Mouse (Mus musculus) CH12F3 (cell line): ENCODE data around the gene Atf7ip.

Source experiments
- in situ Hi-C: fragments of 300-500 bp; cut with MboI; formaldehyde crosslinking; loops from 2 replicates; pipeline ENCODE4 v1.14.3; 2020; ENCODE audit warnings: low sequenced_read_pairs

The Atf7ip gene

GRCm38 (mm10) chr6:136520361-136520760 lies 14.4 kb downstream of the Atf7ip start:
- in situ Hi-C loops = no loop called here

DNA sequence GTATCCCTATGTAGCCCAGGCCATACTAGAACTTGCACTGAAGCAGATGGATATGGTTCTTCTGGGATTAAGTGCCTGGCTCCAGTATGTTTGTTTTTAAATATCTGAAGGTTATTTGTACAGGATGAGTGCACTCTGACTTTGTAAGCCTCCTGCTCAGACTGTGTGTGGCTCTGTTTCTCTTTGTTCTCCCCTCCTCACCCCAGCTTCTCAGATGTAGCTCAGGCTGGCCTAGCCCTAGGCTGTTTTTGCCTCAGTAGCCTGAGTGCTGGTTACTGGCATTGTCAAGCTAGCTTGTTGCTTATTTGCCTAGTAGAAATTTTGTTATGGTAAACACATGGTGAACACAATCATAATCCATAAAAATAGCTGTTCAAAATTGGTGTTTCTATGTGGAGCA lies 15.7 kb downstream of the Atf7ip start:
- in situ Hi-C loops = no loop called here

GRCm38 (mm10) chr6:136522658-136523057 lies 16.7 kb downstream of the Atf7ip start:
- in situ Hi-C loops = no loop called here

DNA sequence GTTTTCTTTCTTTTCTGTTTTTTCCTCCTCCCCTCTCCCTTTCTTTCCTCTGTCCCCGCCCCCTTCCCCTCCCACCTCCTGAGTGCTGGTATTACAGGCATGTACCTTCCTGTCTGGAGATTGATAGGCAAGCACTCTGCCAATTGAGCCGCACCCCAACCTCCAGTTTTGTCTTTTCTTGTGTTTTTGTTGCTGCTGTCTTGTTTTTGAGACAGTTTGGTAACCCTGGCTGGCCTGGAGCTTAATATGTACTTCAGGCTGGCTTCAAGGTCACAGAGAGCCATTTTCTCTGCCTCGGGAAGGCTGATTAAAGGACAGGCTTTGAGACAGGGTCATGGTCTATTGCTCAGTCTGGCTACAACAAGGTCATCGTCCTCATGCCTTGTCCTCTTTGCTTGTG lies 18.8 kb downstream of the Atf7ip start:
- in situ Hi-C loops = no loop called here

DNA sequence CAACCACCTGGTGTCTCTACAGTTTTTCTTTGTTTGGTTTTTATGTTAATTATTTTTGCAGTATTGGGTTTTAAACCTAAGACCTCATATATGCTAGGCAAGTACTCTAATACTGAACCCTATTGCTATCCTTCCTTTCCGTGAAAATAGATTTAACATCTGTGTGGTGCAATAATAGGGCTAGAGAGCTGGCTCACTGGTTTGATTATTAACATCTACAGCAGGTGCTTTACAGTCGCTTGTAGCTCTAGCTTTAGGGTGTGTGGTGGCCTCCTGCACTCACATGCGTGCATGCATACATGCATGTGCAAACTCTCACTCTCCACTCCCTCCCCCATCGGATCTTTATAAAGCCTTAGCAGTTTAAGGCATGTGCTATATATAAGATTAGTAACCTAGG lies 19.6 kb downstream of the Atf7ip start:
- in situ Hi-C loops = no loop called here

- in situ Hi-C loops = no loop called here
Observed at GRCm38 (mm10) chr6:136529156-136529555, 23.2 kb downstream of the Atf7ip start.

GRCm38 (mm10) chr6:136531792-136532230 lies 25.8 kb downstream of the Atf7ip start:
- in situ Hi-C loops = loop anchor here (10.0 kb wide), 1 partner anchor 67 kb away; no protein-coding TSS in a partner anchor

- in situ Hi-C loops = loop anchor here (10.0 kb wide), 1 partner anchor 68 kb away; no protein-coding TSS in a partner anchor
Observed at GRCm38 (mm10) chr6:136532535-136533291, 26.7 kb downstream of the Atf7ip start.

DNA sequence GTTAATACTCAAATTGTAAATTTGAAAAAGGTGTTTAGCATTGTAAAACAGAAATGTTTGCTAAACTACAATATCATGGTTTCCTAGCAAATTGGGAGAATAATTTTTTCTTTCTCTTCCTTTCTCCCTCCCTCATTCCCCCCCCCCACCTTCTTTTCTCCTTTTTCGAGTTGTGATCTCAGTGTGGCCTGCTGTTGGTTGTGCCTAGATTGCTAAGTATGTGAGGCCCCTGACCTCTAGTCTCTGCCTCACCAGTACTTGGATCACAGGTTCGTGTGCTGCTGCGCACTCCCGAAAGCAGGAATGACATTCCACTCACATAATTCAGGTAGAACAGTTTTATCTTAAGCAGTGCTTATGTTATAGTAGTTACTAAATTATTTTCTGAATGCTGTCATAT lies 27.8 kb downstream of the Atf7ip start:
- in situ Hi-C loops = loop anchor here (10.0 kb wide), 1 partner anchor 69 kb away; no protein-coding TSS in a partner anchor

DNA sequence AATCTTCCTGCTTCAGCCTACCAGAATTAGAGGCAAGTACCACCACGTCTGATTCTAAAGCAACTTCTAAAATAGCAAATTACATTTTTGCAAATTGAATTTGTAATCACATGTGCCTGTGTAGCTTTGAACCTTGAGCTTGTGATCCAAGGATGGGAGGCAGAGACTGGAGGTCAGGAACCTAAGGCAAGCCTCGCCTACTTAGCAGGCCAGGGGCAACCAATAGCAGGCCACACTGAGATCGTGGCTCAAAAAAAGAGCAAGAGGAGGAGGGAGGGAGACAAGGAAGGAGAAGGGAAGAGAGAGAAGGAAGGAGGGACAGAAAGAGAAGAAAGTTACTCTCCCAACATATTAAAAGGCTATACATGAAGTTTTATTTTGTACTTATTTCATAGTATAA lies 28.5 kb downstream of the Atf7ip start:
- in situ Hi-C loops = loop anchor here (10.0 kb wide), 1 partner anchor 70 kb away; no protein-coding TSS in a partner anchor

DNA sequence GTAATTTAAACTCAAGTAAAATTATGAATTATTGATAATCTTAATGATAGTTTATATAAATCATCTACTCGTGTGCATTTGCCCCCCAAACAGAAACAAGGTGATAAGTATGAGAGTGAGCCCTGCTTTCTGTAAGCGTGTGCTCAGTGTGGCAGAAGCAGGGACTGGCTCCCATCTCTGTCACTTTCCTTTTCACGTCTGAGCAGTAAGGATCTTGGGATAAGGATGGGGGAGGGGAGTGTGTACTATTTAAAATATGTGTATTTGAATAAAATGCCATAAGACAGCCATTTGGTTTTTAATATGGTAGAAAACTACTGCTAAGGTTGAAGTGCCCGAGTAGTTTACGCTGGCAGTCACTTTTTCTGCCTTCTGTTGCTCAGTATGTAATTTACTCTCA lies 29.2 kb downstream of the Atf7ip start:
- in situ Hi-C loops = loop anchor here (10.0 kb wide), 1 partner anchor 70 kb away; no protein-coding TSS in a partner anchor

- in situ Hi-C loops = loop anchor here (10.0 kb wide), 1 partner anchor 71 kb away; no protein-coding TSS in a partner anchor
Observed at GRCm38 (mm10) chr6:136536121-136536520, 30.2 kb downstream of the Atf7ip start.

GRCm38 (mm10) chr6:136541350-136541749 lies 35.4 kb downstream of the Atf7ip start:
- in situ Hi-C loops = no loop called here

DNA sequence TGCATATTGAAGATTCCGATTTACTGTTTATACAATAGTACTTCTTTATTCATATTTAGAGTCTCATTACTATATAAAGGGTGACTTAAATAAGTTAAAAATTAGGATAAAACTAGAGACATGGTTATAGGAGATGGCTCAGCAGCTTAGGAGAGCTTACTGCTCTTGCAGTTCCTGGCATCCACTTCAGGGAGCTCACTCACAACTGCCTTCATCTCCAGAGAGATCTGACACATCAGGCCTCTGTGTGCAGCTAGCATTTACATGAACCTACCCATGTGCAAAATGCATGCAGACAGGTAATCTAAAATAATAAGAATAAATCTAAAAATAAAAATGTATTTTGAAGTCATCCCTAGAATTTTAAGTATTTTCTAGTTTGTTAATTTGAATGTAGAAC lies 36.1 kb downstream of the Atf7ip start:
- in situ Hi-C loops = no loop called here

DNA sequence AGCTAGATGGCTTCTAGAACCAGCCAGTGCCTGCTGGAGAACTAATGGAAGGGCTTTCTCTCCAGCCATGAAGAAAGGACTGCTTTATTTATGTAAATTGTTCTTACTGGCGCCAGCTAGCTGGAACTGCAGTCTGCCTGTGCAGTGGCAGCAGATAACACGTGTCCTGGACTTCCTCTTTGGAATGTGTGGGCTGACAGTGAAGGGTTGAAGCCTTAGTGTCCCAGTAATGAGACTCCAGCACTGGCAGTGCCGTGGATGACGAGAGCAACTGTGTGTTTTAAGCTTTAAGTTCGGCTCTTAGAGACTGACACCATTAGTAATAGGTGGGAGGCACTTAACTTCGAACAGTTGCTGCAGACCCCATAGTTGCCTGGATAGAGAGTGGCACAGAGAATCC lies 37.2 kb downstream of the Atf7ip start:
- in situ Hi-C loops = no loop called here

GRCm38 (mm10) chr6:136545284-136545870 lies 39.4 kb downstream of the Atf7ip start:
- in situ Hi-C loops = no loop called here

GRCm38 (mm10) chr6:136546286-136546685 lies 40.3 kb downstream of the Atf7ip start:
- in situ Hi-C loops = no loop called here

- in situ Hi-C loops = no loop called here
Observed at GRCm38 (mm10) chr6:136546987-136547386, 41.0 kb downstream of the Atf7ip start.

DNA sequence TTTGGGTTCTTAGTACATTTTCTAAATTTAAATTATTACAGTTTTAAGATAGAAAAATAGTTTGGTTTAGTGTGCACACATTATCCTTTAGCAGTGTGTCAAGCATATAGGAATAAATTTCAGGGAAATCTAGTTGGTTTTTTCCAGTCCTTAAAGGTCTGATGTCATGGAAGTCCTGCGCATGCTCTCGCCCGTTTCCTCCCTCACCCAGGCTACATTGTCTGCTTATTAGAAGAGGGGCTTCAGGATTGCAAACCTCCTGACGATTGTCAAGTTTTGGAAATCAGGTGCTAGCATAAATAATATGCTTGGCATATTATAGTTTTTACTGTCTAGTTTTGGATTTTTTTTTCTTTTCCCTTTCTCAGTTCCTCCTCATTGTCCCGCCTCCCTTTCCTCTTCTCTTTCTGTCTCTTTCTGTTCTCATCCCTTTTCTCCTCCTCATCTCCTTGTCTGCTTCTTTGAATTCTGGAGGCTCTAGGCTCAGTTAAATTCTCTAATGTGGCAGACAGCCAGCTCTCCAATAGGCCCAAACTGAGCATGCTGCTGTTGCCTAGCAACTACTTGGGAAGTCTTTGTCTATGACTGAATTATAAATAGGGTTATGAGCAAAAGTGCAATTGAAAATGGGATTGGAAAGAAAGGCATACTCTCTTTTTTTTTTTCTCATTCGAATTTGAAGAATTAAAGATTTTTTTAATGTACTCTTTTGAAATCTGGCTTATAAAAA lies 42.2 kb downstream of the Atf7ip start:
- in situ Hi-C loops = no loop called here

GRCm38 (mm10) chr6:136548796-136549195 lies 42.8 kb downstream of the Atf7ip start:
- in situ Hi-C loops = no loop called here

GRCm38 (mm10) chr6:136549606-136550005 lies 43.6 kb downstream of the Atf7ip start:
- in situ Hi-C loops = no loop called here
